Mouse (Mus musculus): ENCODE results near the gene Gm10320. TPM values are rescaled to one million over a fixed set of nuclear protein-coding genes. Genes with fewer than 3 reads are reported as not detected.

The Gm10320 gene
- polyA plus RNA-seq (2012; rRNA removed), result 1.2 and 2.4 TPM in 2 replicates

GRCm38 (mm10) chr13:98491909-98492308 lies at the start of gene Gm10320:
Gene Gm10320 (minus strand): TSS chr13:98492001.
- no peak for TF ChIP-seq CTCF (IDR thresholded peaks at IDR 0.05; ENCODE audit: borderline replicate concordance, control insufficient read depth, extremely low read depth, insufficient read depth, low read length, poor library complexity)
- Histone ChIP-seq H3K4me1 (replicated peaks; ENCODE audit: control insufficient read depth, insufficient read depth, low read length) (no peaks in the 10 kb centered on the region), H3K27me3 (ENCODE audit: control insufficient read depth, insufficient read depth, low read length) (no peaks in the 10 kb centered on the region), H3K36me3 (ENCODE audit: control insufficient read depth, insufficient read depth, low read length) (no peaks in the 10 kb centered on the region), H3K27ac (ENCODE audit: control insufficient read depth, insufficient read depth, low read length) (no peak within 1 kb of the TSS), H3K4me3 (ENCODE audit: control insufficient read depth, insufficient read depth, low read length) (no peak within 1 kb of the TSS)
- 91% methylated on average over 3 of the region's 3 CpGs for WGBS
- DNase-seq, result no peak

- Histone ChIP-seq H3K27me3 (ENCODE audit: control insufficient read depth, insufficient read depth, low read length) (no peaks in the 10 kb centered on the region), H3K4me3 (ENCODE audit: control insufficient read depth, insufficient read depth, low read length) (no peak overlapping the region), H3K36me3 (ENCODE audit: control insufficient read depth, insufficient read depth, low read length) (no peaks in the 10 kb centered on the region), H3K27ac (ENCODE audit: control insufficient read depth, insufficient read depth, low read length) (no peak overlapping the region), H3K4me1 (replicated peaks; ENCODE audit: control insufficient read depth, insufficient read depth, low read length) (no peaks in the 10 kb centered on the region)
- no peak for DNase-seq
- TF ChIP-seq CTCF (IDR thresholded peaks at IDR 0.05; ENCODE audit: borderline replicate concordance, control insufficient read depth, extremely low read depth, insufficient read depth, low read length, poor library complexity) (no peak), POLR2A (IDR thresholded peaks at IDR 0.05; ENCODE audit: control insufficient read depth, extremely low read depth, insufficient read depth, low read length, poor library complexity) (no peak)
- 90% methylated on average over 2 of the region's 2 CpGs for WGBS
Observed at GRCm38 (mm10) chr13:98541601-98542000, 49.8 kb upstream of the Gm10320 start.

- TF ChIP-seq CTCF (IDR thresholded peaks at IDR 0.05; ENCODE audit: borderline replicate concordance, control insufficient read depth, extremely low read depth, insufficient read depth, low read length, poor library complexity), result no peak
- no peak for TF ChIP-seq POLR2A (IDR thresholded peaks at IDR 0.05; ENCODE audit: control insufficient read depth, extremely low read depth, insufficient read depth, low read length, poor library complexity)
- DNase-seq, result no peak
- 94% methylated on average over 3 of the region's 3 CpGs for WGBS
- H3K4me1 ChIP-seq (replicated peaks; ENCODE audit: control insufficient read depth, insufficient read depth, low read length), result no peaks in the 10 kb centered on the region
- no peak overlapping the region for H3K27ac ChIP-seq (ENCODE audit: control insufficient read depth, insufficient read depth, low read length)
- no peaks in the 10 kb centered on the region for H3K27me3 ChIP-seq (ENCODE audit: control insufficient read depth, insufficient read depth, low read length)
- H3K4me3 ChIP-seq (ENCODE audit: control insufficient read depth, insufficient read depth, low read length), result no peak overlapping the region
- H3K36me3 ChIP-seq (ENCODE audit: control insufficient read depth, insufficient read depth, low read length), result no peaks in the 10 kb centered on the region
Observed at GRCm38 (mm10) chr13:98540206-98540605, 48.4 kb upstream of the Gm10320 start.

DNA sequence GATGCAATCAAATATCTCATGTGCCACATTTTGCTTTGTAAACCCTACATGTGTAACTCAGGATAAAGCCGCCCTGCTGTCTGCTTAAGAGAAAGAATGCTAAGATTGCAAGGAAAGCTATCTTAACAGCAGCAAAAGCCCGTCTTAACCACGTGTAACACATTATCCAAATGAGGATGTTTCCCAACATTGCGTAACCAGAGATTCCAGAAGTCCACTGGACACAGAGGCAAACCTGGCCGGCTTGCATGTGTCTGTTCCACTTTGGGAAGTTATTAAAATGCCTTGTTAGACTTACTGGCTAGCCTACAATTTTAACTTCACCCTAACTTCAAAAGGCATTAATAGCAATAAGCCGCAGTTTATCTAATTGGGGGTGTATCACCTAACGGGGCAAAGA lies 47.5 kb upstream of the Gm10320 start:
- H3K36me3 ChIP-seq (ENCODE audit: control insufficient read depth, insufficient read depth, low read length), result no peaks in the 10 kb centered on the region
- WGBS, result 88% methylated on average over 7 of the region's 7 CpGs
- no peaks in the 10 kb centered on the region; the same call in 1 of the 2 replicates for H3K27me3 ChIP-seq (ENCODE audit: control insufficient read depth, insufficient read depth, low read length)
- DNase-seq, result no peak
- TF ChIP-seq POLR2A (IDR thresholded peaks at IDR 0.05; ENCODE audit: control insufficient read depth, extremely low read depth, insufficient read depth, low read length, poor library complexity) (no peak), CTCF (IDR thresholded peaks at IDR 0.05; ENCODE audit: borderline replicate concordance, control insufficient read depth, extremely low read depth, insufficient read depth, low read length, poor library complexity) (no peak)
- H3K4me1 ChIP-seq (replicated peaks; ENCODE audit: control insufficient read depth, insufficient read depth, low read length), result no peaks in the 10 kb centered on the region
- H3K4me3 ChIP-seq (ENCODE audit: control insufficient read depth, insufficient read depth, low read length), result no peak overlapping the region
- no peak overlapping the region for H3K27ac ChIP-seq (ENCODE audit: control insufficient read depth, insufficient read depth, low read length)

GRCm38 (mm10) chr13:98538587-98538986 lies 46.8 kb upstream of the Gm10320 start:
- Histone ChIP-seq H3K36me3 (ENCODE audit: control insufficient read depth, insufficient read depth, low read length) (no peaks in the 10 kb centered on the region), H3K4me1 (replicated peaks; ENCODE audit: control insufficient read depth, insufficient read depth, low read length) (no peaks in the 10 kb centered on the region), H3K4me3 (ENCODE audit: control insufficient read depth, insufficient read depth, low read length) (no peak overlapping the region), H3K27me3 (ENCODE audit: control insufficient read depth, insufficient read depth, low read length) (no peaks in the 10 kb centered on the region; the same call in 1 of the 2 replicates), H3K27ac (ENCODE audit: control insufficient read depth, insufficient read depth, low read length) (no peak overlapping the region)
- no peak for DNase-seq
- WGBS, result 90% methylated on average over 5 of the region's 5 CpGs
- no peak for TF ChIP-seq CTCF (IDR thresholded peaks at IDR 0.05; ENCODE audit: borderline replicate concordance, control insufficient read depth, extremely low read depth, insufficient read depth, low read length, poor library complexity)
- no peak for TF ChIP-seq POLR2A (IDR thresholded peaks at IDR 0.05; ENCODE audit: control insufficient read depth, extremely low read depth, insufficient read depth, low read length, poor library complexity)

- WGBS, result 7% methylated on average over 2 of the region's 2 CpGs
- Histone ChIP-seq H3K27me3 (ENCODE audit: control insufficient read depth, insufficient read depth, low read length) (no peaks in the 10 kb centered on the region; the same call in 1 of the 2 replicates), H3K4me1 (replicated peaks; ENCODE audit: control insufficient read depth, insufficient read depth, low read length) (no peaks in the 10 kb centered on the region), H3K4me3 (ENCODE audit: control insufficient read depth, insufficient read depth, low read length) (no peak overlapping the region), H3K36me3 (ENCODE audit: control insufficient read depth, insufficient read depth, low read length) (no peaks in the 10 kb centered on the region), H3K27ac (ENCODE audit: control insufficient read depth, insufficient read depth, low read length) (no peak overlapping the region)
- TF ChIP-seq CTCF (IDR thresholded peaks at IDR 0.05; ENCODE audit: borderline replicate concordance, control insufficient read depth, extremely low read depth, insufficient read depth, low read length, poor library complexity), result no peak
- no peak for TF ChIP-seq POLR2A (IDR thresholded peaks at IDR 0.05; ENCODE audit: control insufficient read depth, extremely low read depth, insufficient read depth, low read length, poor library complexity)
- DNase-seq, result no peak
Observed at GRCm38 (mm10) chr13:98534913-98535262, 43.1 kb upstream of the Gm10320 start.
